Mouse (Mus musculus) CH12.LX (cell line): ENCODE measurements at regions not wholly inside any gene's neighbourhood (a gene's known extent, or its start where the extent isn't known, plus 50 kb on each side); places are given as distances from the start of the nearest gene placed in this dataset.

Experiments
- CTCF ChIP-seq, 2 experiments: IDR thresholded peaks in 1 of 2; conservative IDR thresholded peaks in 1 of 2; 2 replicates each; pipeline ENCODE4 v1.5.1; 2011 to 2012; ENCODE audit warnings: low read depth in 2 of 2, low read length in 2 of 2, improper control_type of control experiment in 1 of 2, inconsistent platforms in 1 of 2, mild to moderate bottlenecking in 1 of 2, moderate library complexity in 1 of 2
- E2F4 ChIP-seq: IDR thresholded peaks from 2 replicates; pipeline ENCODE4 v1.6.1; 2011; ENCODE audit warnings: low read depth, low read length, improper control_type of control experiment; ENCODE audit not compliant: insufficient replicate concordance
- MXI1 ChIP-seq: IDR thresholded peaks from 2 replicates; pipeline ENCODE4 v1.6.1; 2011; ENCODE audit warnings: mild to moderate bottlenecking, low read depth, low read length, improper control_type of control experiment
- MYC ChIP-seq: IDR thresholded peaks from 2 replicates; pipeline ENCODE4 v1.6.1; 2011; ENCODE audit warnings: low read depth, mild to moderate bottlenecking, improper control_type of control experiment, low read length
- POLR2A ChIP-seq: IDR thresholded peaks from 2 replicates; pipeline ENCODE4 v1.6.1; 2011; ENCODE audit warnings: low read depth, mild to moderate bottlenecking, improper control_type of control experiment, low read length
- TBP ChIP-seq: conservative IDR thresholded peaks from 2 replicates; pipeline ENCODE4 v1.6.1; 2011; ENCODE audit warnings: low read depth, low read length, improper control_type of control experiment
- USF1 ChIP-seq: IDR thresholded peaks from 2 replicates; pipeline ENCODE4 v1.6.1; 2014; ENCODE audit warnings: low read depth, mild to moderate bottlenecking, inconsistent platforms, low read length, improper control_type of control experiment

GRCm38 (mm10) chr9:43600396-43600795 is 143.4 kb upstream of the Nectin1 start:
- TF ChIP-seq E2F4 (no peak), MXI1 (no peak), USF1 (no peak), POLR2A (no peak), TBP (no peak), CTCF (conservative IDR thresholded peaks at IDR 0.05 in 1 of 2, IDR thresholded peaks at IDR 0.05 in 1 of 2; ENCODE audit: low read depth in 2 of 2, low read length in 2 of 2) (no peak), MYC (no peak)
